Mouse (Mus musculus): ENCODE measurements at regions not wholly inside any gene's neighbourhood (a gene's known extent, or its start where the extent isn't known, plus 50 kb on each side); places are given as distances from the start of the nearest gene placed in this dataset.

DNA sequence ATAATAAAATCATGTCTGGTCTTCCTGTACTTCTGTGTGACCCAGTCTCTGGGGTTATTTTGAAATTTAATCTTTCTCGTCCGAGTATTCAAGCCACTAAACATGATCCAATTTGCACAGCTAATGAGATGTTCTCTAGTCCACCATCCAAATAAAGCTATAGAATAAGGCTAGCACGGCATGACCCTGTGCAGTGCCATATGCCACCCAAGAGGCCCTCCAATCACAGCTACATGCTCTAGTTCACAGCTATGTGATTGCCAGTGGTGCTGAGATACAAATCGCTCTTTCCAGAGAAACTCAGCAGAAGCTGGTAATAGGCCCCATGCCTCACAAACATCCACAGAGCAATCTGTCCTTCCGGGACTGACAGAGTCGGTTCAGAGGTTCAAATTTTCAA lies 426.3 kb downstream of the Ipo11 start:
- TF ChIP-seq POLR2A (IDR thresholded peaks at IDR 0.05; ENCODE audit: borderline replicate concordance, extremely low read depth, insufficient read depth, insufficient read length, poor library complexity, severe bottlenecking) (no peak), CTCF (IDR thresholded peaks at IDR 0.05; ENCODE audit: borderline replicate concordance, extremely low read depth, insufficient read depth, insufficient read length) (no peak)

Data from brain, embryonic 14.5 days (tissue).